In genomic region chr1:75422216-75422822, GRCm38 (mm10) we compare ENCODE assay signal across 8 mouse cellular contexts. TPM values are rescaled to one million over a fixed set of nuclear protein-coding genes. Genes with fewer than 3 reads are reported as not detected.
DNase-seq lines count a peak whose midpoint lies in the region; ATAC-seq and TF ChIP-seq lines count a peak whose summit lies in the region.

No protein-coding gene starts in this region.

- no peaks in the 10 kb centered on the region for H3K9me3 ChIP-seq in lung, embryonic 16.5 days (ENCODE audit: control insufficient read depth, low read length)
- H3K9me3 ChIP-seq in neural tube, embryonic 15.5 days (replicated peaks) = no peaks in the 10 kb centered on the region

- H3K4me1 ChIP-seq in cerebellum, adult 2 months (ENCODE audit: control insufficient read depth, insufficient read depth, low read length) = peaks cover 16% of the 10 kb centered on the region; the same call in 1 of the 2 replicates
- H3K4me1 ChIP-seq in lung, embryonic 16.5 days (replicated peaks; ENCODE audit: control insufficient read depth, insufficient read depth, low read length) = peaks cover 13% of the 10 kb centered on the region
- peaks cover 23% of the 10 kb centered on the region for H3K4me1 ChIP-seq in neural tube, embryonic 15.5 days

- H3K36me3 ChIP-seq in lung, embryonic 16.5 days (ENCODE audit: control insufficient read depth, insufficient read depth, low read length) = no peaks in the 10 kb centered on the region
- H3K36me3 ChIP-seq in neural tube, embryonic 15.5 days = peaks cover 3% of the 10 kb centered on the region; the same call in 1 of the 2 replicates

- ATAC-seq in lung, embryonic 16.5 days (ENCODE audit: low read depth) = peak; percentile 21; the same call in 1 of the 2 replicates
- no peak for ATAC-seq in neural tube, embryonic 15.5 days (ENCODE audit: low FRiP score)

- 22% methylated on average over 32 of the region's 32 CpGs for WGBS in cerebellum, adult 2 months
- WGBS in lung, embryonic 16.5 days = 16% methylated on average over 32 of the region's 32 CpGs
- WGBS in neural tube, embryonic 15.5 days = 6% methylated on average over 32 of the region's 32 CpGs

- TF ChIP-seq CTCF in cerebellum, adult 2 months (IDR thresholded peaks at IDR 0.05; ENCODE audit: borderline replicate concordance, insufficient read depth, low read depth, low read length) = no peak

- H3K9ac ChIP-seq in lung, embryonic 16.5 days (ENCODE audit: low read length) = peak overlapping the region; percentile 59
- H3K9ac ChIP-seq in neural tube, embryonic 15.5 days (replicated peaks) = peak overlapping the region; percentile 36

- H3K27ac ChIP-seq in cerebellum, adult 2 months (ENCODE audit: insufficient read depth, low read length) = peak overlapping the region; percentile 63
- H3K27ac ChIP-seq in lung, embryonic 16.5 days (ENCODE audit: low read length) = no peak overlapping the region
- H3K27ac ChIP-seq in neural tube, embryonic 15.5 days (replicated peaks) = no peak overlapping the region

- H3K27me3 ChIP-seq in cerebellum, adult 2 months (ENCODE audit: control insufficient read depth, insufficient read depth, low read length) = no peaks in the 10 kb centered on the region
- H3K27me3 ChIP-seq in lung, embryonic 16.5 days (ENCODE audit: control insufficient read depth, insufficient read depth, low read depth, low read length) = peaks cover 44% of the 10 kb centered on the region
- peaks cover 41% of the 10 kb centered on the region for H3K27me3 ChIP-seq in neural tube, embryonic 15.5 days (replicated peaks)

- H3K4me3 ChIP-seq in cerebellum, adult 2 months (replicated peaks; ENCODE audit: insufficient read depth, low read depth, low read length) = peak overlapping the region; percentile 42
- H3K4me3 ChIP-seq in lung, embryonic 16.5 days (ENCODE audit: low read length) = peak overlapping the region; percentile 43
- H3K4me3 ChIP-seq in neural tube, embryonic 15.5 days (replicated peaks) = peak overlapping the region; percentile 31

- no peak for TF ChIP-seq POLR2A in cerebellum, adult 2 months (IDR thresholded peaks at IDR 0.05; ENCODE audit: borderline replicate concordance, insufficient read depth, low read length)

- no peak for DNase-seq in cerebellum, adult 2 months
- no peak for DNase-seq in cerebellum, adult 11-12 months
- DNase-seq in lung, adult 18-20 months = no peak
- DNase-seq in kidney, postnatal 14 days = peak; percentile 11
- DNase-seq in urinary bladder, postnatal 25 days (ENCODE audit: low spot score) = no peak
- DNase-seq in frontal cortex, adult 2 months (ENCODE audit: extremely low spot score in 1 of 2, low spot score in 1 of 2) = no peak

- H3K4me2 ChIP-seq in lung, embryonic 16.5 days (ENCODE audit: low read depth, low read length) = peak overlapping the region; percentile 62
- H3K4me2 ChIP-seq in neural tube, embryonic 15.5 days = peak overlapping the region; percentile 56

RNA-seq across cellular contexts. Expression of gene Gmppa, which starts 13.4 kb away (rescaled TPM):
- polyA plus RNA-seq in cerebellum, adult 2 months (2012; rRNA removed) = 155 and 187 TPM in 2 replicates
- polyA plus RNA-seq in lung, embryonic 16.5 days (2015; fragmentation: Nextera tagmentation; extraction: Ambion mirVana) = 80.5 and 92.4 TPM in 2 replicates
- polyA plus RNA-seq in neural tube, embryonic 15.5 days (2015; fragmentation: Nextera tagmentation; extraction: Ambion mirVana) = 72.4 and 78.3 TPM in 2 replicates
- 101 and 111 TPM in 2 replicates for polyA plus RNA-seq in frontal cortex, adult 2 months (2012; rRNA removed)

RNA-seq across cellular contexts. Expression of gene Asic4, which starts 27.9 kb away (rescaled TPM):
- polyA plus RNA-seq in cerebellum, adult 2 months (2012; rRNA removed) = 2.1 and 2.8 TPM in 2 replicates
- 0.05 and 0.11 TPM in 2 replicates for polyA plus RNA-seq in lung, embryonic 16.5 days (2015; fragmentation: Nextera tagmentation; extraction: Ambion mirVana)
- 22.9 and 31.6 TPM in 2 replicates for polyA plus RNA-seq in neural tube, embryonic 15.5 days (2015; fragmentation: Nextera tagmentation; extraction: Ambion mirVana)
- polyA plus RNA-seq in frontal cortex, adult 2 months (2012; rRNA removed) = 11.9 and 13.5 TPM in 2 replicates

RNA-seq across cellular contexts. Expression of gene Speg, which starts 47.2 kb away (rescaled TPM):
- polyA plus RNA-seq in cerebellum, adult 2 months (2012; rRNA removed) = 122 and 143 TPM in 2 replicates
- 38.5 and 38.9 TPM in 2 replicates for polyA plus RNA-seq in lung, embryonic 16.5 days (2015; fragmentation: Nextera tagmentation; extraction: Ambion mirVana)
- 20.1 and 21.7 TPM in 2 replicates for polyA plus RNA-seq in neural tube, embryonic 15.5 days (2015; fragmentation: Nextera tagmentation; extraction: Ambion mirVana)
- polyA plus RNA-seq in frontal cortex, adult 2 months (2012; rRNA removed) = 134 and 135 TPM in 2 replicates

RNA-seq across cellular contexts. Expression of gene Chpf, which starts 56.8 kb away (rescaled TPM):
- 88.3 and 92.6 TPM in 2 replicates for polyA plus RNA-seq in cerebellum, adult 2 months (2012; rRNA removed)
- 22.9 and 25.2 TPM in 2 replicates for polyA plus RNA-seq in lung, embryonic 16.5 days (2015; fragmentation: Nextera tagmentation; extraction: Ambion mirVana)
- 48.3 and 51.7 TPM in 2 replicates for polyA plus RNA-seq in neural tube, embryonic 15.5 days (2015; fragmentation: Nextera tagmentation; extraction: Ambion mirVana)
- polyA plus RNA-seq in frontal cortex, adult 2 months (2012; rRNA removed) = 73.9 and 79.5 TPM in 2 replicates

RNA-seq across cellular contexts. Expression of gene Tmem198, which starts 57.0 kb away (rescaled TPM):
- 41.3 and 46.6 TPM in 2 replicates for polyA plus RNA-seq in cerebellum, adult 2 months (2012; rRNA removed)
- polyA plus RNA-seq in lung, embryonic 16.5 days (2015; fragmentation: Nextera tagmentation; extraction: Ambion mirVana) = 0.65 and 1.3 TPM in 2 replicates
- 40.2 and 50.7 TPM in 2 replicates for polyA plus RNA-seq in neural tube, embryonic 15.5 days (2015; fragmentation: Nextera tagmentation; extraction: Ambion mirVana)
- polyA plus RNA-seq in frontal cortex, adult 2 months (2012; rRNA removed) = 73.1 and 82.3 TPM in 2 replicates
